Mouse (Mus musculus): Measurements from ENCODE around the gene Traf3ip2.

The Traf3ip2 gene

GRCm38 (mm10) chr10:39600115-39600514 lies 12.6 kb upstream of the Traf3ip2 start:
- no peak for DNase-seq (ENCODE audit: extremely low spot score, low spot score)

- no peak for DNase-seq (ENCODE audit: extremely low spot score, low spot score)
Measured at GRCm38 (mm10) chr10:39601068-39601467, 11.7 kb upstream of the Traf3ip2 start.

- no peak for DNase-seq (ENCODE audit: extremely low spot score, low spot score)
Measured at GRCm38 (mm10) chr10:39606434-39606833, 6.3 kb upstream of the Traf3ip2 start.

- no peak for DNase-seq (ENCODE audit: extremely low spot score, low spot score)
Measured at GRCm38 (mm10) chr10:39611234-39611633, 1.5 kb upstream of the Traf3ip2 start.

- DNase-seq (ENCODE audit: extremely low spot score, low spot score): no peak
Measured at GRCm38 (mm10) chr10:39612131-39612530, 603 bp upstream of the Traf3ip2 start.

- peak; percentile 70 for DNase-seq (ENCODE audit: extremely low spot score, low spot score)
Measured at GRCm38 (mm10) chr10:39612989-39613831, 476 bp downstream of the Traf3ip2 start.

GRCm38 (mm10) chr10:39613973-39614372 lies 1.2 kb downstream of the Traf3ip2 start:
- no peak for DNase-seq (ENCODE audit: extremely low spot score, low spot score)

- no peak for DNase-seq (ENCODE audit: extremely low spot score, low spot score)
Measured at GRCm38 (mm10) chr10:39614676-39615075, 1.9 kb downstream of the Traf3ip2 start.

GRCm38 (mm10) chr10:39615531-39616229 lies 2.9 kb downstream of the Traf3ip2 start:
- no peak for DNase-seq (ENCODE audit: extremely low spot score, low spot score)

GRCm38 (mm10) chr10:39616230-39616590 lies 3.5 kb downstream of the Traf3ip2 start:
- DNase-seq (ENCODE audit: extremely low spot score, low spot score): no peak

GRCm38 (mm10) chr10:39616626-39617025 lies 3.9 kb downstream of the Traf3ip2 start:
- DNase-seq (ENCODE audit: extremely low spot score, low spot score): no peak

- DNase-seq (ENCODE audit: extremely low spot score, low spot score): no peak
Measured at GRCm38 (mm10) chr10:39618431-39618830, 5.7 kb downstream of the Traf3ip2 start.

- no peak for DNase-seq (ENCODE audit: extremely low spot score, low spot score)
Measured at GRCm38 (mm10) chr10:39620626-39621025, 7.9 kb downstream of the Traf3ip2 start.

GRCm38 (mm10) chr10:39623806-39624205 lies 11.1 kb downstream of the Traf3ip2 start:
- DNase-seq (ENCODE audit: extremely low spot score, low spot score): no peak

GRCm38 (mm10) chr10:39624837-39625625 lies 12.3 kb downstream of the Traf3ip2 start:
- no peak for DNase-seq (ENCODE audit: extremely low spot score, low spot score)

GRCm38 (mm10) chr10:39625626-39626260 lies 13.0 kb downstream of the Traf3ip2 start:
- no peak for DNase-seq (ENCODE audit: extremely low spot score, low spot score)

- DNase-seq (ENCODE audit: extremely low spot score, low spot score): no peak
Measured at GRCm38 (mm10) chr10:39626376-39626775, 13.6 kb downstream of the Traf3ip2 start.

GRCm38 (mm10) chr10:39628799-39629517 lies 16.2 kb downstream of the Traf3ip2 start:
- DNase-seq (ENCODE audit: extremely low spot score, low spot score): no peak

GRCm38 (mm10) chr10:39629746-39630552 lies 17.2 kb downstream of the Traf3ip2 start:
- no peak for DNase-seq (ENCODE audit: extremely low spot score, low spot score)

- no peak for DNase-seq (ENCODE audit: extremely low spot score, low spot score)
Measured at GRCm38 (mm10) chr10:39630811-39631210, 18.1 kb downstream of the Traf3ip2 start.

Data from neural tube, embryonic 10.5 days (tissue).